Mouse (Mus musculus) limb, embryonic 15.5 days (tissue): ENCODE measurements around the gene Klrb1. TPM values are rescaled to one million over a fixed set of nuclear protein-coding genes. Genes with fewer than 3 reads are reported as not detected.

ENCODE experiments used
- ATAC-seq: fragments of 200-750 bp; cut with Nextera tagmentation; 2 replicates; pipeline ENCODE4 v1.8.0; 2017; ENCODE audit warnings: low read depth, moderate TSS enrichment; ENCODE audit not compliant: insufficient number of reproducible peaks, low FRiP score, low TSS enrichment
- H3K27ac ChIP-seq: fragments of 300-500 bp; sonication (generic); 2 replicates; pipeline ENCODE4 v1.5.1; 2015; ENCODE audit warnings: moderate library complexity, mild to moderate bottlenecking, inconsistent platforms
- H3K27me3 ChIP-seq: fragments of 300-500 bp; sonication (generic); 2 replicates; pipeline ENCODE4 v1.6.1; 2015; ENCODE audit warnings: inconsistent platforms
- H3K36me3 ChIP-seq: fragments of 300-500 bp; sonication (generic); 2 replicates; pipeline ENCODE4 v1.6.1; 2015; ENCODE audit warnings: inconsistent platforms
- H3K4me1 ChIP-seq: fragments of 300-500 bp; sonication (generic); 2 replicates; pipeline ENCODE4 v1.6.1; 2015; ENCODE audit warnings: inconsistent platforms
- H3K4me2 ChIP-seq: fragments of 300-500 bp; sonication (generic); 2 replicates; pipeline ENCODE4 v1.6.1; 2015; ENCODE audit warnings: mild to moderate bottlenecking, inconsistent platforms
- H3K4me3 ChIP-seq: fragments of 300-500 bp; sonication (generic); 2 replicates; pipeline ENCODE4 v1.5.1; 2015; ENCODE audit warnings: mild to moderate bottlenecking, inconsistent platforms
- H3K9ac ChIP-seq: fragments of 300-500 bp; sonication (generic); 2 replicates; pipeline ENCODE4 v1.6.1; 2015; ENCODE audit warnings: inconsistent platforms
- H3K9me3 ChIP-seq: fragments of 300-500 bp; sonication (generic); 2 replicates; pipeline ENCODE4 v1.6.1; 2016; ENCODE audit warnings: inconsistent platforms
- whole genome bisulfite sequencing: fragments of 180-500 bp; shearing (Covaris S2); methylation state at CpG from one replicate; pipeline ENCODE4 v1.1.7; 2015; 5-methylcytosine and 5-hydroxymethylcytosine counted together
- polyA plus RNA-seq: library from polyadenylated mRNA; unstranded; fragments of >200 nt; fragmentation: Nextera tagmentation; extraction: Ambion mirVana; gene quantifications from 2 replicates; pipeline ENCODE4 v1.2.1, GENCODE M21; 2015

The Klrb1 gene
- polyA plus RNA-seq, 1 experiment from 2014 or later: not detected

DNA sequence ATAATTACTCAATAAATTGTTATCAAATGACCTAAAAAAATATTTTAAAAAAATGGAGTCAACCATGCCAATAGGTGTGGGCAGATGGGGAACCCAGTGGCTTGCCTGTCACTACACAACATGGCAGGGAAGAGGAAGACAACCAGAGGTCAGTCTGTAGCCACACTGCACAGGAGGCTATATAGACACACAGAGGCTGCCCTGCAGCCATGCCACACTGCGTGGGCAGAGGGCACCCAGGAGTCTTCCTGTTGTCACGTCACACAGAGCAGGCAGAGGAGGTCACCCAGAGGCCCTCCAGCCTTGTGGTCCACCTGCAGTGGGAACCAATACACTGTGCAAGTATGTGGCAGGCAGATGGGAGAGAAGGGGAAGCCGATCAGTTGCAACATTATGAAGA lies 21.2 kb downstream of the Klrb1 start:
- Histone ChIP-seq H3K4me3 (no peak overlapping the region), H3K27me3 (no peaks in the 10 kb centered on the region), H3K36me3 (no peaks in the 10 kb centered on the region), H3K27ac (no peak overlapping the region), H3K9ac (no peak overlapping the region), H3K9me3 (no peaks in the 10 kb centered on the region), H3K4me2 (no peak overlapping the region), H3K4me1 (no peaks in the 10 kb centered on the region)
- 88% methylated on average over 3 of the region's 3 CpGs for WGBS
- no peak for ATAC-seq

DNA sequence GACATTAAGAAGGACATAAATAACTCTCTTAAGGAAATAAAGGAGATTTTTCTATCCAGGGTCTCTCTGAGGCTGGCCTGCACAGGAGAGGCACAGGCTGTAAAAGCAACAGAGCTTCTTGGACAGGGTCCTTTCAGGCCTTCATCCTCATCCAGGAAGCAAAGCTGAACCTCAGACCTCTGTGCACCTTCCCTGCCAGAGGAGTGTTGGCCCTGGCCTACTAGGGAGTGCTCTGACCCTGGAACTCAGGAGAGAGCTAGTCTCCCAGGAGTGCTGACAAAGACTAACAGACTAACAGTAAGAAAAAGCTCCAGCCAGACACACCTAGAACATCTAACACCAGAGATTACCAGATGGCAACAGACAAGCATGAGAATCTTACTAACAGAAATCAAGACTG lies 43.3 kb downstream of the Klrb1 start:
- no peaks in the 10 kb centered on the region for H3K36me3 ChIP-seq
- no peaks in the 10 kb centered on the region for H3K27me3 ChIP-seq
- ATAC-seq: no peak
- H3K9me3 ChIP-seq: no peaks in the 10 kb centered on the region
- H3K27ac ChIP-seq: no peak overlapping the region
- no peak overlapping the region for H3K4me3 ChIP-seq
- H3K9ac ChIP-seq: no peak overlapping the region
- H3K4me2 ChIP-seq: no peak overlapping the region
- no peaks in the 10 kb centered on the region for H3K4me1 ChIP-seq

DNA sequence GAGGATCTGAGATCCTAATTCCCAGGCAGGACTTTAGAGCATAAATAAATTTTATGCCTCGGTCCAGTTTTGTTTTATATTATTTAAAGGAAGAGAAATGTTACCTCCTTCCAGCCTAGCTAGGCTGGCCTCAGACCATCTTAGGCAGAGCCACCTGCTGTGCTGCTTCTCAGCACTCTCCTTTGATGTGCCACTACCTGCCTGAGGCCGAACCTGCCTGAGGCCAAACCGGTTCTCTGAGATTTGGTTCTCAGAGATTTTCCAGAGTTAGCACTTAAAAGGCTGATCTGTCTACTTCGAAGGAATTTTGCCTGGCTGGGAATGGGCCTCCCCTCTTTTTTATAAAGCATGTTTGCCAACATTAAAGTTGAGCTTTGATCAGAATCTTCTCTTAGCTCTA lies 52.9 kb downstream of the Klrb1 start:
- no peak overlapping the region for H3K4me3 ChIP-seq
- H3K27ac ChIP-seq: no peak overlapping the region
- no peaks in the 10 kb centered on the region for H3K36me3 ChIP-seq
- no peak overlapping the region for H3K9ac ChIP-seq
- no peak overlapping the region for H3K4me2 ChIP-seq
- no peaks in the 10 kb centered on the region for H3K27me3 ChIP-seq
- ATAC-seq: no peak
- no peaks in the 10 kb centered on the region for H3K4me1 ChIP-seq
- no peaks in the 10 kb centered on the region for H3K9me3 ChIP-seq
- WGBS: 41% methylated on average over 4 of the region's 4 CpGs

DNA sequence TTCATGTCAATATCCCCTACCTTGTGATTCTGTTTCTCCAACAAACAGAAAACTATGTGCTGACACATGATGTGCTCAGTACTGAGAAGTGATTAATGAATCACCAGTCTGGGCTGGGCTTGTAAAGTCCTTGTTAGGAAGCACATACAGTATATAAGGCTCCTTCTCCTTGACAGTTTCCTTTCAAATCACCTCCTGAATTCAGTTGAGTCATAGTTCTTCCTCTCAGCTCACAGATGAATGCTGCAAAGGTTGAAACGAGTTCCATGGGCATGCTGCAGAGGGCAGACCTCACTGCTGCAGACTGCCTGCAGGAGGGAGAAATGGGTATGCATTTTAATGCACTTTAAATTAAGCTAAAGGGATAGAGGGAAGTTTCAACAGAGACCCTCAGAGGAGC lies 60.7 kb downstream of the Klrb1 start, which contains the start of gene Clec2h:
TSS of gene Clec2h (plus strand) at position 180 of the 400 bp plus-strand sequence.
- no peaks in the 10 kb centered on the region for H3K36me3 ChIP-seq
- no peak within 1 kb of the TSS for H3K4me3 ChIP-seq
- H3K27me3 ChIP-seq: no peaks in the 10 kb centered on the region
- H3K27ac ChIP-seq: no peak within 1 kb of the TSS
- H3K4me1 ChIP-seq: no peaks in the 10 kb centered on the region
- WGBS: 10% methylated on average over 1 of the region's 1 CpGs
- no peaks in the 10 kb centered on the region for H3K9me3 ChIP-seq
- H3K9ac ChIP-seq: no peak within 1 kb of the TSS
- H3K4me2 ChIP-seq: no peak within 1 kb of the TSS
- ATAC-seq: no peak

DNA sequence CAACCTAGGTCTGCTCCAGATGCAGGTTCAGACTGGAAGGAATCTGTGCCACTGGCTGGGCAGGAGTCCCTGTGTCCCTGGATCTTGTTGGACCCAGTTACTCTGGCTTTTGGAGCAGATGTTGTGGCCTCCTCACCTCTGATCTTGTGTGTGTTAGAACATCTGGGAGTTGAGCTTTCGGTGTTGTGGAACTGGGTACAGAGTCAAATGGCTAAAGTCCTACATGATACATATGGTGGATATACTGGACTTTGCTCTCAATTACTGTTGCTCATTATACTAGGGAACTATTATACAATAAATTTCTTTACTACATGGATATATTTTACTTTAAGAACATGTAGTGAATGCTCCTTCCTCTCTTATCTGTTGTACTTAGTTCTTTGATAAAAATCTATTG lies 61.6 kb downstream of the Klrb1 start:
- Histone ChIP-seq H3K9ac (no peak overlapping the region), H3K27ac (no peak overlapping the region), H3K27me3 (no peaks in the 10 kb centered on the region), H3K9me3 (no peaks in the 10 kb centered on the region), H3K4me3 (no peak overlapping the region), H3K4me2 (no peak overlapping the region), H3K4me1 (no peaks in the 10 kb centered on the region), H3K36me3 (no peaks in the 10 kb centered on the region)
- 89% methylated on average over 1 of the region's 1 CpGs for WGBS
- no peak for ATAC-seq

Other genes starting within 250 kb of the Klrb1 start
- 0.10 and 1.2 TPM in 2 replicates for gene Pzp, start 196.3 kb downstream of the Klrb1 start, polyA plus RNA-seq
- gene A2ml1, start 141.5 kb downstream of the Klrb1 start, polyA plus RNA-seq: 0.23 TPM in 1 of 2 replicates, not detected in the other
- not detected in 2 replicates for gene Klrb1a, start 99.5 kb downstream of the Klrb1 start, polyA plus RNA-seq
- gene Clec2h, start 60.7 kb downstream of the Klrb1 start, polyA plus RNA-seq: not detected in 2 replicates
- 0.07 TPM in 1 of 2 replicates, not detected in the other for gene Klrb1c, start 66.2 kb upstream of the Klrb1 start, polyA plus RNA-seq
- gene Gm44511, start 103.3 kb upstream of the Klrb1 start, polyA plus RNA-seq: not detected in 2 replicates
- gene Klrb1b, start 103.3 kb upstream of the Klrb1 start, polyA plus RNA-seq: 0.11 and 0.18 TPM in 2 replicates
- 0.37 TPM in 1 of 2 replicates, not detected in the other for gene Clec2i, start 164.5 kb upstream of the Klrb1 start, polyA plus RNA-seq
- gene BC035044, start 168.1 kb upstream of the Klrb1 start, polyA plus RNA-seq: 0.19 and 0.58 TPM in 2 replicates
- gene Clec2g, start 211.3 kb upstream of the Klrb1 start, polyA plus RNA-seq: 5.1 and 8.0 TPM in 2 replicates